Mouse (Mus musculus) C2C12 (cell line): ENCODE measurements around the gene Dixdc1.

Experiments used
- CTCF ChIP-seq: IDR thresholded peaks from one replicate; pipeline ENCODE4 v1.5.1; 2011; ENCODE audit not compliant: control insufficient read depth, insufficient read depth, insufficient read length
- MAX ChIP-seq: IDR thresholded peaks from one replicate; pipeline ENCODE4 v1.6.1; 2011; ENCODE audit warnings: mild to moderate bottlenecking, control low read depth
- MYOG ChIP-seq: IDR thresholded peaks from one replicate; pipeline ENCODE4 v1.6.1; 2011; ENCODE audit not compliant: control insufficient read depth, insufficient read length; ENCODE audit errors: extremely low read depth
- USF1 ChIP-seq: IDR thresholded peaks from one replicate; pipeline ENCODE4 v1.6.1; 2011; ENCODE audit warnings: low read depth, mild to moderate bottlenecking, control low read depth, moderate library complexity

DNA sequence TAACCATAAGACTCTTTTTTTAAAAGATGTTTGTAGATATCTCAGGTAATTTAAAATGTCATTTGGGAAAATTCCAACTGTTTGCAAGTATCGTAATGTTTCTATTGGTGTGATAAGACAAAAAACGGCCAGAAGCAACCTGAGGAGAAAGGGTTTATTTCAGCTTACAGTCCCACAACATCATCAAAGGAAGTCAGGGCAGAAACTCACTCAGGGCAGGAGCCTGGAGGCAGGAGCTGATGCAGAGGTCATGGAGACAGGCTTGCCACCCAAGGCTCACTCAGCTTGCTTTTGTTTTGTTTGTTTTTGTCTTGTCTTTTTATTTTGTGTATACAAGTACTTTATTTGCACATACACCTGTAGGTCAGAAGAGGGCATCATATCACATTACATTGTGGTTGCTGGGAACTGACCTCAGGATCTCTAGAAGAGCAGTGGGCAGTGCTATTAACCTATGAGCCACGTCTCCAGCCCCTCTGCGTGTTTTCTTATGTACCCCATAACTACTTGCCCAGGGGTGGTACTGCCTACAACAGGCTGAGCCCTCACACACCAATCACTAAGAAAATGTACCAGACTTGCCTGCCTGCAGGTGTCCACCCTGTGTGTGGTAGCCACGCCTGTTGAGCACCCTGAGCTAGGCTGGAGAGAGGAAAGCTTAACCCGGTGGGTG is 107.2 kb downstream of the Dixdc1 start:
- no peak for TF ChIP-seq USF1
- TF ChIP-seq CTCF: no peak
- no peak for TF ChIP-seq MAX
- no peak for TF ChIP-seq MYOG
